Mouse (Mus musculus) neural tube, embryonic 11.5 days (tissue): ENCODE measurements around the gene Fam81a. TPM values are rescaled to one million over a fixed set of nuclear protein-coding genes. Genes with fewer than 3 reads are reported as not detected.

Experiments used
- ATAC-seq: fragments of 200-750 bp; cut with Nextera tagmentation; 2 replicates; pipeline ENCODE4 v1.8.0; 2017; ENCODE audit warnings: moderate number of reproducible peaks, mild to moderate bottlenecking, moderate TSS enrichment, moderate library complexity; ENCODE audit not compliant: insufficient read depth, low FRiP score, low TSS enrichment
- DNase-seq: peaks from one replicate; pipeline ENCODE4 v3.0.0-alpha.2; 2015; ENCODE audit warnings: low spot score
- H3K27ac ChIP-seq: fragments of 300-500 bp; sonication (generic); 2 replicates; pipeline ENCODE4 v1.5.1; 2014; ENCODE audit warnings: low read depth, mild to moderate bottlenecking, low read length
- H3K27me3 ChIP-seq: fragments of 300-500 bp; sonication (generic); 2 replicates; pipeline ENCODE4 v1.6.1; 2014; ENCODE audit warnings: mild to moderate bottlenecking, low read length, mixed read lengths; ENCODE audit not compliant: control insufficient read depth, insufficient read depth
- H3K36me3 ChIP-seq: fragments of 300-500 bp; sonication (generic); 2 replicates; pipeline ENCODE4 v1.6.1; 2014; ENCODE audit warnings: mild to moderate bottlenecking, low read length, moderate library complexity, mixed read lengths; ENCODE audit not compliant: control insufficient read depth, insufficient read depth
- H3K4me1 ChIP-seq: fragments of 300-500 bp; sonication (generic); 2 replicates; pipeline ENCODE4 v1.6.1; 2014; ENCODE audit warnings: low read length, mixed read lengths; ENCODE audit not compliant: control insufficient read depth, insufficient read depth
- H3K4me2 ChIP-seq: fragments of 300-500 bp; sonication (generic); 2 replicates; pipeline ENCODE4 v1.6.1; 2014; ENCODE audit warnings: low read depth, mild to moderate bottlenecking, moderate library complexity
- H3K4me3 ChIP-seq: fragments of 300-500 bp; sonication (generic); 2 replicates; pipeline ENCODE4 v1.5.1; 2014; ENCODE audit warnings: low read depth, low read length
- H3K9ac ChIP-seq: fragments of 300-500 bp; sonication (generic); 2 replicates; pipeline ENCODE4 v1.6.1; 2014; ENCODE audit warnings: mild to moderate bottlenecking, low read length
- H3K9me3 ChIP-seq: fragments of 300-500 bp; sonication (generic); 2 replicates; pipeline ENCODE4 v1.6.1; 2016; ENCODE audit warnings: low read length; ENCODE audit not compliant: control insufficient read depth
- WGBS: fragments of 180-500 bp; shearing (Covaris S2); extraction: QIAGEN DNeasy Blood & Tissue Kit; methylation state at CpG from one replicate; pipeline ENCODE4 v1.1.7; 2014; 5-methylcytosine and 5-hydroxymethylcytosine counted together
- polyA plus RNA-seq: library from polyadenylated mRNA; unstranded; fragments of >200 nt; fragmentation: Nextera tagmentation; extraction: Ambion mirVana; gene quantifications from 2 replicates; pipeline ENCODE4 v1.2.1, GENCODE M21; 2014

The Fam81a gene
- polyA plus RNA-seq, 1 experiment from 2014 or later, result 2.4 TPM

DNA sequence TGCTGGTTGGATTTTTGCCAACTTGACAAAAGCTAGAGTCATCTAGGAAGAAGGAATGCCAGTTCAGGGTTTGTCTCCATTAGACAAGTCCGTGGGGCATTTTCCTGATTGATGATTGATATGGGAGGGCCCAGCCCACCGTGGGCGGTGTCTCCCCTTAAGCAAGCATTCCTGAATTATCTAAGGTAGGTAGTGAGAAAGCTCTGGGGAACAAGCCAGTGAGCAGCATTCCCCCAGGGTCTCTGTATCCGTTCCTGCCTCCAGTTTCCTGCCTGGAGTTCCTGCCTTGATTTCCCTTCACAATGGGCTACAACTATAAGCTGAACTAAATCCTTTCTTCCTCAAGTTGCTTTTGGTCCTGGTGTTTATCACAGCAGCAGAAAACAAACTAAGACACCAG is 3.1 kb upstream of the Fam81a start:
- Histone ChIP-seq H3K4me1 (0 out of 2 replicates have a peak, but pooled peaks cover 4% of the 10 kb centered on the region), H3K36me3 (no peaks in the 10 kb centered on the region), H3K27me3 (no peaks in the 10 kb centered on the region), H3K4me2 (no peak overlapping the region), H3K4me3 (no peak overlapping the region), H3K9me3 (no peaks in the 10 kb centered on the region), H3K27ac (no peak overlapping the region), H3K9ac (no peak overlapping the region)
- no peak for DNase-seq
- ATAC-seq, result no peak
- 89% methylated on average over 4 of the region's 4 CpGs for WGBS

DNA sequence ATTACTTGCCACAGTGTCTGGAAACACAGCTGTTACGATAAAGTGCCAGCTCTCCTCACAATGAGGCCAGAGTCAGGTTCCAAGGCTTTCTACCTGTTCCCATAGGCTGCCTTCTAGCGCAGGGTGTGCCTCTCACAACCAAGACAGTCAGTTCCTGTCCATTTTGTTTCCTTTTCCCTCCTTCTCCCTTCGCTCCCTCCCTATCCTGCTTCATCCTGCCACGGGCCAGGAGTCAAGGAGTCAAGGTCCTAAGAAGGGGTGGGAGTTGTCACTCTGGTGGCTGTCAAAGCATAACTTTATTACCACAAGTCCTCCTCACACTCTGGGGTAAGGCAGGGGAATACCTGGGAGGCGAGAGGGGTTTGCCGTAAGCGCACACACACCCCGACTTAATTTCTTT is 966 bp upstream of the Fam81a start:
- DNase-seq (no peak), ATAC-seq (no peak)
- WGBS, result 70% methylated on average over 8 of the region's 8 CpGs
- Histone ChIP-seq H3K27me3 (no peaks in the 10 kb centered on the region), H3K4me2 (no peak overlapping the region), H3K4me3 (no peak overlapping the region), H3K36me3 (no peaks in the 10 kb centered on the region), H3K4me1 (0 out of 2 replicates have a peak, but pooled peaks cover 4% of the 10 kb centered on the region), H3K27ac (no peak overlapping the region), H3K9ac (no peak overlapping the region), H3K9me3 (no peaks in the 10 kb centered on the region)

DNA sequence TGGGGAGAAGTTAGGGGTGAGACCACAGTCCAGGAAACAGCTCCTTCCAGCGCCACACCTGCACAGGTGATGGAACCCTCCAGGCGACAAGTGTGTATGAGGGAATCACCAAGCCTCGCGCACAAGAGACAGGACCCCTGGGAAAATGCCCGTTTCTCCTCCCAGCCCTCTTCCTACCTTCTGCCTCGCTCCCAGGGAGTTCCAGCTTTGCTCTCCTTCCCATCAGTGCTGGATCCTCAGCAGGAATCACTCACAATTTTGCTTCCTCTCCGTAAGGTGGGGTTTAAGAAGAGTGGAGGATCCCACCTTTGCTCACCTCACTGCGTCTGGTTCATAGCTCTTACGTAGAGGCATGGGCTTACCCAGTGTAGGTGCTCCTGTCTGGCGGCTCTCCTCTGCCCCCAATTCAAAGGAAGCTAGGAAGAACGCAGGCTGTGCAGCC is 454 bp downstream of the Fam81a start:
- Histone ChIP-seq H3K4me1 (0 out of 2 replicates have a peak, but pooled peaks cover 4% of the 10 kb centered on the region), H3K27ac (no peak overlapping the region), H3K4me3 (peak overlapping the region; percentile 58), H3K4me2 (peak overlapping the region; percentile 98), H3K9ac (no peak overlapping the region), H3K9me3 (no peaks in the 10 kb centered on the region), H3K36me3 (no peaks in the 10 kb centered on the region), H3K27me3 (no peaks in the 10 kb centered on the region)
- 6% methylated on average over 11 of the region's 11 CpGs for WGBS
- DNase-seq (peak; percentile 23), ATAC-seq (0 out of 2 replicates have a peak, but pooled peaks have one; percentile 4)

DNA sequence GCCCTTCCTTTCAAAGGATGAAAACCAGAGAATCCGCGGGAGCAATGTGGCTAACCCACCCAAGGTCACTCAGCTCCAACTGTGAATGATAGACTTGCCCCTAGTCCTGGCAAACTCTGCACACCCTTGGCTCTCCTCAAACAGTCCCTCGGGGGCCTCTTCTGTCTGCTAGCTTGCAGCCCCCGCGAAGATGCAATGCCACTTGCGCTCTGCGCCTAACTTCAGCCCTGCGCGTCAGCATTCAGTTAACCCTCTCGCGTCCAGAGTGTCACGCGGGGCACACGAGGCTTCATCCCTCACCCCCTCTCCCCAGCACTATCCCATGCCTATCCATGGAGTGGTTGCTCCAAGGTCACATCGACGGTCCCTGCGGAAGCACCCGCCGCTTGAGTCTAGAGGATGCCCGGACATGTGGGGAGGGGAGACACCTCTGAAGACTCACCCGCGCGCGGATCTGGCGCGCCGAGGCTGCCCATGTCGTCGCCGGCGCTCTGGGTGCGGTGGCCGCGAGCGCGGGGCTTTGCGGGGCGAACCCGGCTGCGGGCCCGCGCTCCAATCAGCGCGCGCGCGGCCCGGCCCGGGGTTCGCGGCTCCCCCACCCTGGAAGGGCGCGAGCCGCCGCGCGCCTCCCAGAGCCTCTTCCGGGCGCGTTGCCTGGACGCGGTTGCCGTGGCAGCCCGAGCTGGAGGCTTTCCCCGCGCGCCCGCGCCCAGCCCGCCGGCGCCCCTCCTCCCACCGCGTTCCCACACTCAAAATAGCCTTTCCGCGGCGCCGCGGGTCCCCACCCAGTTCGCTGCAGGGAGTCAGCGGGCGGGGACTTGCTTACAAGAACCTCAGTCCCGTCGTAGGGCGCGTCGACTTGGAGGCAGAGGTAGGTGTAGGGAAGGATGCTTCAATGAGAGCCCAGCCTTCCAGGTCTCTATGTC is 1.2 kb downstream of the Fam81a start:
- H3K27ac ChIP-seq, result no peak overlapping the region
- H3K27me3 ChIP-seq, result no peaks in the 10 kb centered on the region
- DNase-seq, result peak; percentile 72
- H3K4me1 ChIP-seq, result 0 out of 2 replicates have a peak, but pooled peaks cover 4% of the 10 kb centered on the region
- peak; percentile 58 for ATAC-seq
- H3K4me2 ChIP-seq, result peak overlapping the region; percentile 98
- WGBS, result under 1% methylated on average over 76 of the region's 87 CpGs
- no peaks in the 10 kb centered on the region for H3K36me3 ChIP-seq
- H3K4me3 ChIP-seq, result peak overlapping the region; percentile 58
- H3K9me3 ChIP-seq, result no peaks in the 10 kb centered on the region
- H3K9ac ChIP-seq, result peak overlapping the region; percentile 27

DNA sequence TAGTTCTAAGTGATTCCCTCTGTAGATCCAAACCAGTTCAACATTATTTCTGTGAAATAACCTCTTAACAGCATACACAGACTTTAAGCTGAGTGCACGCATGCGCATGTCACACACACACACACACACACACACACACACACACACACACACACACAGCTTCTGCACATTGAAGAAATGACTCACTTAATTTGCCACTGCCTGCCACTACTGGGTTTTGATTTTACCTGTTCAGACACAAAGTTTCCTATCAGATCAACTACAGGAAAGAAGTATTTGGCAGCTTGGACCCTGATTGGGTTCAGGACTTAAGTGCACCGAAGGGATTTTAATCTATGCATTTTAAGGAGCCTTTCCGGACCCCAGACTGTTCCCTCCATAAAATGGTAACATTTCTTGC is 2.0 kb downstream of the Fam81a start:
- Histone ChIP-seq H3K9ac (no peak overlapping the region), H3K9me3 (no peaks in the 10 kb centered on the region), H3K4me3 (no peak overlapping the region), H3K27me3 (no peaks in the 10 kb centered on the region), H3K36me3 (no peaks in the 10 kb centered on the region), H3K27ac (no peak overlapping the region), H3K4me2 (peak overlapping the region; percentile 98), H3K4me1 (0 out of 2 replicates have a peak, but pooled peaks cover 4% of the 10 kb centered on the region)
- 60% methylated on average over 4 of the region's 4 CpGs for WGBS
- no peak for DNase-seq
- ATAC-seq, result no peak

DNA sequence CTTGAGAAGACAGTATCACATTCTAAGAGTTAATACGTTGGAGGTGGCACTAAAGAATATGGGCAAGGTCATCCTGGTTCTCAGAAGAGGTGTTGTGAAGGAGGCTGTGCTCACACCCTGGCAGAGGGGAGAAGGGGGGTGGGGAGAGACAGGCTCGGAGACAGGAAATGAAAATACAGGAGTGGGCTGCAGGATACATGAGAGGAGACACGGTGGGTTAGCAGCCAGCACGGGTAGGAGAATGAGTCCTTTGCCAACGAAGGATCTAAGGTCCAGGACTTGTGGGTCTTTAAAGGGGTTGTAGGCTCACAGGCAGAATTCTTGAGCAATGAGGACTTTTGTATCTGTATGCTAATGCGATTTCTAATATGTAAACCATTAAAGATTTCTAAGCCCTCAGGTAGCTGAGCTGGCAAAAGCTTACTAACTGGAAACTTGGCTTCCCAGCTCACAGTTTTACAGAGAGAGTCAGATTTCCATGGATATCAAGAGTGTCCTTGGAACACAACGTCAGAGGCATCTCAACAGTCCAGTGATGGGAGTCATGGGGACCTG is 3.0 kb downstream of the Fam81a start:
- no peak for ATAC-seq

DNA sequence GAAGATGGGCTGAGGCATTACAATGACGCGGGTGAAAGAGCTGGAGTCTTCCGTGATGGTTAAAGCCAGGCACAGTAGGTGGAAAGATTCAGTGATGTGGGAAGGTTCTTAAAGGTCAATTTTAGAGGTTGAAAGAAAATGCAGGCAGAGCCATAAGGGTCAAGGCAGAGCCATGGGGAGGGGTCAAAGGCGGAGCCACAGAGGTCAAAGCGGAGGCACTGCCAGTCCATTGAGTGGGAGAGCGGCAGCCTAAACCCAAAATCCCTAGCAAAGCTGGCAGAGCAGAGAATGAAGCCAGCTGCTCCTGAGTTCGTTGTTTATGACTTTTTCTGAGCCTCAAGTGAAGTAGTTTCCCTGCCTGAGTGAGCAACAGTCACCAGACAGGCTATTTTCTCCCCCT is 3.8 kb downstream of the Fam81a start:
- no peak for ATAC-seq
- no peak for DNase-seq
- no peaks in the 10 kb centered on the region for H3K27me3 ChIP-seq
- H3K4me2 ChIP-seq, result no peak overlapping the region
- 35% methylated on average over 7 of the region's 7 CpGs for WGBS
- H3K4me1 ChIP-seq, result 0 out of 2 replicates have a peak, but pooled peaks cover 4% of the 10 kb centered on the region
- no peaks in the 10 kb centered on the region for H3K9me3 ChIP-seq
- H3K27ac ChIP-seq, result no peak overlapping the region
- no peak overlapping the region for H3K9ac ChIP-seq
- H3K36me3 ChIP-seq, result no peaks in the 10 kb centered on the region
- no peak overlapping the region for H3K4me3 ChIP-seq

More for the DNA sequence above, 3.0 kb downstream of the Fam81a start:
- Histone ChIP-seq H3K4me3 (no peak overlapping the region), H3K9ac (no peak overlapping the region), H3K27ac (no peak overlapping the region), H3K27me3 (no peaks in the 10 kb centered on the region), H3K4me2 (no peak overlapping the region), H3K9me3 (no peaks in the 10 kb centered on the region), H3K36me3 (no peaks in the 10 kb centered on the region), H3K4me1 (0 out of 2 replicates have a peak, but pooled peaks cover 4% of the 10 kb centered on the region)
- 49% methylated on average over 7 of the region's 7 CpGs for whole genome bisulfite sequencing
- DNase-seq, result no peak

DNA sequence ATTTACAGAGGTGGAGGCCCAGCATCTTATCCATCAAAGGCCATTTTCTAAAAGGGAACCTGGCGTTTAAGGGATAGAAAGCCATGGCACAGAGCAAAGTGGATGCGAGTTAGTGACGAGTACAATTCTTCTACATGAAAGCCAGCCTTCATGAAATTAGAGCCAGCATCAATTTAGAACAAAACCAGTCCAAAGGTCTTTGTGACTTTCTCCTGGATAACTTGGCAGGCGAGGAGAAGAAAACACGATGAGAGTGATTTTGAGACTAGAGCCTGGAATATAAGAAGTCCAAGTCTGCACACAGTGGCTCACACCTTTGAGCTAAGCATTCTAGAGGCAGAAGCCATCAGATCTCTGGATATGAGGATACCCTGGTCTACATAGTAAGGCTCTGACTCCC is 4.4 kb downstream of the Fam81a start:
- H3K4me3 ChIP-seq, result no peak overlapping the region

More for the DNA sequence above, 4.4 kb downstream of the Fam81a start:
- H3K27me3 ChIP-seq, result no peaks in the 10 kb centered on the region
- ATAC-seq (no peak), DNase-seq (no peak)
- no peak overlapping the region for H3K27ac ChIP-seq
- no peaks in the 10 kb centered on the region for H3K9me3 ChIP-seq
- H3K4me2 ChIP-seq, result no peak overlapping the region
- H3K36me3 ChIP-seq, result no peaks in the 10 kb centered on the region
- H3K4me1 ChIP-seq, result 0 out of 2 replicates have a peak, but pooled peaks cover 4% of the 10 kb centered on the region
- no peak overlapping the region for H3K9ac ChIP-seq
- 89% methylated on average over 5 of the region's 5 CpGs for WGBS
